Mouse (Mus musculus) CD4-positive helper T cell, adult 2 months (primary cell): ENCODE data around the gene Fbxo36.

Experiments used
- DNase-seq: peaks from one replicate; pipeline ENCODE4 v3.0.0-alpha.2; 2012; ENCODE audit warnings: low read depth, missing footprints, low spot score

Fbxo36 gene

GRCm38 (mm10) chr1:84945950-84946349 is 106.3 kb downstream of the Fbxo36 start:
- no peak for DNase-seq

- DNase-seq, result no peak
Measured at GRCm38 (mm10) chr1:84947390-84947789, 107.7 kb downstream of the Fbxo36 start.
